Mouse (Mus musculus) hindbrain, postnatal 0 days (tissue): ENCODE measurements at regions not wholly inside any gene's neighbourhood (a gene's known extent, or its start where the extent isn't known, plus 50 kb on each side); places are given as distances from the start of the nearest gene placed in this dataset.

Experiments used
- ATAC-seq: fragments of 200-750 bp; cut with Nextera tagmentation; 2 replicates; pipeline ENCODE4 v1.8.0; 2017; ENCODE audit warnings: mild to moderate bottlenecking, moderate TSS enrichment, moderate library complexity
- DNase-seq: peaks from one replicate; pipeline ENCODE4 v3.0.0-alpha.2; 2015; ENCODE audit warnings: low spot score
- H3K27ac ChIP-seq: fragments of 300-500 bp; sonication (generic); 2 replicates; pipeline ENCODE4 v1.5.1; 2014; ENCODE audit warnings: mild to moderate bottlenecking
- H3K27me3 ChIP-seq: fragments of 300-500 bp; sonication (generic); 2 replicates; pipeline ENCODE4 v1.6.1; 2014; ENCODE audit warnings: low read length, mixed read lengths; ENCODE audit not compliant: insufficient read depth
- H3K36me3 ChIP-seq: fragments of 300-500 bp; sonication (generic); 2 replicates; pipeline ENCODE4 v1.6.1; 2014; ENCODE audit warnings: low read length, mixed read lengths; ENCODE audit not compliant: insufficient read depth
- H3K4me1 ChIP-seq: fragments of 300-500 bp; sonication (generic); 2 replicates; pipeline ENCODE4 v1.6.1; 2014; ENCODE audit warnings: antibody characterized with exemption, low read length, mixed read lengths; ENCODE audit not compliant: insufficient read depth
- H3K4me2 ChIP-seq: fragments of 300-500 bp; sonication (generic); 2 replicates; pipeline ENCODE4 v1.6.1; 2014; ENCODE audit warnings: low read depth, mild to moderate bottlenecking, low read length, moderate library complexity, mixed read lengths
- H3K4me3 ChIP-seq: fragments of 300-500 bp; sonication (generic); 2 replicates; pipeline ENCODE4 v1.5.1; 2014; ENCODE audit warnings: low read length
- H3K9ac ChIP-seq: fragments of 300-500 bp; sonication (generic); replicated peaks from 2 replicates; pipeline ENCODE4 v1.6.1; 2014; ENCODE audit warnings: mild to moderate bottlenecking, low read length, moderate library complexity, mixed read lengths
- H3K9me3 ChIP-seq: fragments of 300-500 bp; sonication (generic); 2 replicates; pipeline ENCODE4 v1.6.1; 2016; ENCODE audit warnings: low read length, mixed read lengths
- CTCF ChIP-seq: IDR thresholded peaks from 2 replicates; pipeline ENCODE4 v1.5.1; 2016; ENCODE audit warnings: antibody characterized with exemption, control low read depth, low read depth
- WGBS: fragments of 180-500 bp; shearing (Covaris S2); extraction: QIAGEN DNeasy Blood & Tissue Kit; methylation state at CpG from one replicate; pipeline ENCODE4 v1.1.7; 2014; 5-methylcytosine and 5-hydroxymethylcytosine counted together

DNA sequence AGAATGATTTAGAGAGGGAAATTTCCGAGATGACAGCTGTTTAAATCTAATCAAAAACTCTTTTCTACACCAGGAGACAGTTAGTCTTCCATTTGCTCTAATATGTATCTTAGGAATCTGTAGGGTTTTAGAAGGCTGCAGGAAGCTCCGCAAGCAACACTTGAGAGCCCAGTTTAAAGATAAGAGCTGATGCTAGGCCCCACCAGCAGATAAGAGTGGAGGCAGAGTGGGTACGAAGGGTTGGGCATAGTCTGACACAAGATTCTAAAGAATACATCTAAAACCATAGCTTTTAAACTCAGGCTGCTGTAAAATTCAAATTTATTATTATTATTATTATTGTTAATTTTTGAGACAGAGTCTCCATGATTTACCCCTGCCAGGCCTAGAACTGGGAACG, 106.7 kb upstream of the Adgrl2 start:
- no peak overlapping the region for H3K4me3 ChIP-seq
- TF ChIP-seq CTCF, result no peak
- no peak overlapping the region for H3K9ac ChIP-seq
- DNase-seq, result no peak
- H3K4me2 ChIP-seq, result no peak overlapping the region
- no peak overlapping the region for H3K27ac ChIP-seq
- 82% methylated on average over 4 of the region's 4 CpGs for WGBS
- H3K4me1 ChIP-seq, result no peaks in the 10 kb centered on the region; the same call in 1 of the 2 replicates
- no peaks in the 10 kb centered on the region for H3K36me3 ChIP-seq
- no peak for ATAC-seq
- no peaks in the 10 kb centered on the region for H3K27me3 ChIP-seq
- H3K9me3 ChIP-seq, result no peaks in the 10 kb centered on the region

DNA sequence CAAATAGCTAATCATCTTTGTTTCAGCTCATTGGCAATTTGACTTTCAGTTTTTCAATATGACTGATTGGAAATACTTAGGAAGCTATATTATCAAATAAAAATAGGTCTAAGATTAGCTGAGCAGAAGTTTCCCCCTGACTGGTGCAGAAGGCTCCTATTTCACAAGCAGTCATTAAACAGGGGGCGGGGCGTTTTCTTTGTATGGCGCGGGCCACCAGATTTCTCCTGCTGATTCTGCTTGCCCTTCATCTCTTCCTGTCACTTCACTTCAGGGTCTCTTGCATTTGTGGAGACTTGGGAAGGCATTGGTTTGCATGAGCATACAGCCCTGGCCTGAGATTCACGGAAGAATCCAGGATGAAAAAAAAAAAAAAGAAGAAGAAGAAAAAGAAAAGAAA, 102.3 kb upstream of the Adgrl2 start:
- Histone ChIP-seq H3K27ac (no peak overlapping the region), H3K9me3 (no peaks in the 10 kb centered on the region), H3K4me1 (no peaks in the 10 kb centered on the region), H3K4me3 (no peak overlapping the region), H3K27me3 (no peaks in the 10 kb centered on the region), H3K4me2 (no peak overlapping the region), H3K36me3 (no peaks in the 10 kb centered on the region), H3K9ac (no peak overlapping the region)
- 27% methylated on average over 5 of the region's 5 CpGs for WGBS
- TF ChIP-seq CTCF, result no peak
- ATAC-seq, result no peak
- DNase-seq, result peak; percentile 14

DNA sequence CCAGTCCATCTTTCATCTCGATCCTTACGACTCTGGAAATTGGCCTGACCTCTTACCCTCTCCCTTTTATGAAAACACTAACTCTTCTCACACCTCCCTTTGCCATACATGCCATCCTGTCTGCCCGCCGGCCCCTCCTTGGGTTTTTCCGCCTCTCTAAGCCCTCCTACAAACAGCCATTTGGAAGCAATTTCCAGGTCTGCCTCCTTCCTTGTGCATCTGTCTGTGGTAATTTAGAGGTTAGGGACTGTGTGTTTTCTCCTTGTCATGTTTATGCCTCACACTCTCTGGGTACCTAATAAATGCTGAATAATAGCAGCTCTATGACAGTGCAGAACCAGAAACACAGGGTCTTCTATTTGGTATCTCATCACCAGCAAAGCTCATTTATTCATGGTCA, 99.7 kb upstream of the Adgrl2 start:
- H3K9me3 ChIP-seq, result no peaks in the 10 kb centered on the region
- no peaks in the 10 kb centered on the region for H3K4me1 ChIP-seq

GRCm38 (mm10) chr3:149088621-149089128, 98.3 kb upstream of the Adgrl2 start:
- H3K27ac ChIP-seq, result no peak overlapping the region
- no peak for TF ChIP-seq CTCF
- peak; percentile 31 for DNase-seq
- no peaks in the 10 kb centered on the region for H3K36me3 ChIP-seq
- no peaks in the 10 kb centered on the region for H3K9me3 ChIP-seq
- no peaks in the 10 kb centered on the region for H3K4me1 ChIP-seq
- 5% methylated on average over 16 of the region's 16 CpGs for WGBS
- no peak overlapping the region for H3K9ac ChIP-seq
- ATAC-seq, result peak; percentile 58
- H3K4me2 ChIP-seq, result peak overlapping the region; percentile 59
- peak overlapping the region; percentile 29 for H3K4me3 ChIP-seq
- no peaks in the 10 kb centered on the region for H3K27me3 ChIP-seq

More for the DNA sequence above, 99.7 kb upstream of the Adgrl2 start:
- TF ChIP-seq CTCF, result no peak
- no peak for DNase-seq
- no peak overlapping the region for H3K4me3 ChIP-seq
- H3K27ac ChIP-seq, result no peak overlapping the region
- 62% methylated on average over 5 of the region's 5 CpGs for WGBS
- no peak overlapping the region for H3K4me2 ChIP-seq
- no peaks in the 10 kb centered on the region for H3K27me3 ChIP-seq
- ATAC-seq, result 0 out of 2 replicates have a peak, but pooled peaks have one; percentile 18
- H3K36me3 ChIP-seq, result no peaks in the 10 kb centered on the region
- no peak overlapping the region for H3K9ac ChIP-seq

DNA sequence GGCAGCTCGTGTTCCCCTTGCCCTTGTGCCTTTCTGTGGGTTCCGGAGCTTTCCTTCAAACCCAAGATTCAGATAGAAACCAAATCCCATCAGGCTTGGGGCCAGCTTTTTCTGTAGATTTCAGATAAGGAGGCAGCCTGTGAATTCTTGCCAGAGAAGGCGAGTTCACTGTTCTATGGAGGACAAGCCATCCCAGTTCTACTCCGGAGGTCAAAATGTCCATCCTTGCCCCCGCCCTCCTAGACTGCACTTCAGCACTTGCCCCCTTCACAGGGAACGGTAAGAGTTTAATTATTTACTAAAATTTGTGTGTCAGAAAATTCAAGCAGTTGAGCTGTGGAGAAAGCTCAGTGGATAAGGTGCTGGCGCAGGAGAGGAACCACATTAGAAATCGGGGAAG, 97.1 kb upstream of the Adgrl2 start:
- H3K9ac ChIP-seq, result no peak overlapping the region
- H3K4me1 ChIP-seq, result no peaks in the 10 kb centered on the region
- no peak overlapping the region for H3K27ac ChIP-seq
- no peak overlapping the region for H3K4me3 ChIP-seq
- whole genome bisulfite sequencing, result 87% methylated on average over 8 of the region's 8 CpGs
- H3K27me3 ChIP-seq, result no peaks in the 10 kb centered on the region
- ATAC-seq (no peak), DNase-seq (no peak)
- H3K4me2 ChIP-seq, result no peak overlapping the region
- TF ChIP-seq CTCF, result no peak
- no peaks in the 10 kb centered on the region for H3K9me3 ChIP-seq
- H3K36me3 ChIP-seq, result no peaks in the 10 kb centered on the region

GRCm38 (mm10) chr3:149086704-149087103, 96.3 kb upstream of the Adgrl2 start:
- Histone ChIP-seq H3K27ac (no peak overlapping the region), H3K36me3 (no peaks in the 10 kb centered on the region), H3K4me1 (no peaks in the 10 kb centered on the region), H3K4me2 (no peak overlapping the region), H3K9me3 (no peaks in the 10 kb centered on the region), H3K27me3 (no peaks in the 10 kb centered on the region), H3K4me3 (no peak overlapping the region), H3K9ac (no peak overlapping the region)
- DNase-seq (no peak), ATAC-seq (no peak)
- WGBS, result 69% methylated on average over 5 of the region's 5 CpGs
- TF ChIP-seq CTCF, result no peak

DNA sequence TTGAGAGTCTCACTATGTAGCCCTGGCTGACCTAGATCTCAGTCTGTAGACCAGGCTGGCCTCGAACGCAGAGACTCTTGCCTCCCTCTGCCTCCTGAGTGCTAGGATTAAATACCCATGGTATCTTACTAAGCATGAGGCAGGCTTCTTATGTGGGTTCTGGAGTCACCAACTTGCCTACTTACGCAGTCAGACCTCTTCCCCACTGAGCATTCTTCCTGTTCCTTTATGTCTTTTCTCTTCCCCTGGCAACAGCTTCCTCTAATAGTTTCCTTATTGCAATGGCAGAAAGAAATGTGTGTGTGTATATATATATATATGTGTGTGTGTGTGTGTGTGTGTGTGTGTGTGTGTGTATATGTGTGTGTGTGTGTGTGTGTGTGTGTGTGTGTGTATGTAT, 95.7 kb upstream of the Adgrl2 start:
- H3K27ac ChIP-seq, result no peak overlapping the region
- no peaks in the 10 kb centered on the region for H3K9me3 ChIP-seq
- no peak overlapping the region for H3K9ac ChIP-seq
- no peak overlapping the region for H3K4me3 ChIP-seq
- H3K4me1 ChIP-seq, result no peaks in the 10 kb centered on the region
- no peak overlapping the region for H3K4me2 ChIP-seq
- 64% methylated on average over 3 of the region's 3 CpGs for WGBS
- no peaks in the 10 kb centered on the region for H3K36me3 ChIP-seq
- no peaks in the 10 kb centered on the region for H3K27me3 ChIP-seq
- TF ChIP-seq CTCF, result no peak
- no peak for ATAC-seq
- no peak for DNase-seq
